Mouse (Mus musculus): ENCODE results near the gene Eva1c. TPM values are rescaled to one million over a fixed set of nuclear protein-coding genes. Genes with fewer than 3 reads are reported as not detected.
A peak's percentile ranks its signal among the peaks of the same experiment; 100 is the strongest.

The Eva1c gene
- polyA plus RNA-seq (2015; fragmentation: Nextera tagmentation; extraction: Ambion mirVana) = 0.64 and 0.91 TPM in 2 replicates

- no peak within 1 kb of the TSS for H3K4me2 ChIP-seq
- H3K36me3 ChIP-seq = no peaks in the 10 kb centered on the region
- H3K27me3 ChIP-seq = peaks cover 38% of the 10 kb centered on the region
- H3K4me3 ChIP-seq (replicated peaks) = no peak within 1 kb of the TSS
- 66% methylated on average over 7 of the region's 7 CpGs for WGBS
- peaks cover 21% of the 10 kb centered on the region for H3K4me1 ChIP-seq
- no peak within 1 kb of the TSS for H3K27ac ChIP-seq
- ATAC-seq (replicated peaks; ENCODE audit: low FRiP score) = no peak
- H3K9ac ChIP-seq = no peak within 1 kb of the TSS
- no peaks in the 10 kb centered on the region for H3K9me3 ChIP-seq (replicated peaks)
These were observed at the start of gene Eva1c for GRCm38 (mm10) chr16:90826457-90826856. Gene Eva1c, plus strand, starts transcription at chr16:90826719.

DNA sequence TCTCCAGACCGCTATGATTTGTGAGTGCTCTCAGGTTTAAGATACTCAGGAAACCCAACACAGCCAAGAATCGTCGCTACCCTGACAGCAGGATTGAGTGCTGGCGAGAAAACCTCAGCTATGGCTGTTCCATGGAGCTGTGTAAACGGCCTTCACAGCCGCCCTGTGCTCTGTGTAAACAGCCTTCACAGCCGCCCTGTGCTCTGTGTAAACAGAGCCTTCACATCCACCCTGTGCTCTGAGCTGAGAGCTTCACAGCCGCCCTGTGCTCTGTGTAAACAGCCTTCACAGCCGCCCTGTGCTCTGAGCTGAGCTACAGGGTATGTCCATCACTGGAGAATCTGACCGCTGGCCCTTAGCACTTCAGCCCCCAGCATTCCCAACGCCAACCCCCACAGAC, 46.7 kb upstream of the Eva1c start:
- H3K27ac ChIP-seq = no peak overlapping the region
- no peaks in the 10 kb centered on the region for H3K27me3 ChIP-seq
- H3K36me3 ChIP-seq = peaks cover 91% of the 10 kb centered on the region
- H3K4me2 ChIP-seq = no peak overlapping the region
- no peaks in the 10 kb centered on the region for H3K4me1 ChIP-seq
- no peak overlapping the region for H3K9ac ChIP-seq
- peak; percentile 83 for ATAC-seq (replicated peaks; ENCODE audit: low FRiP score)
- no peak overlapping the region for H3K4me3 ChIP-seq (replicated peaks)
- H3K9me3 ChIP-seq (replicated peaks) = no peaks in the 10 kb centered on the region
- 28% methylated on average over 11 of the region's 11 CpGs for WGBS

DNA sequence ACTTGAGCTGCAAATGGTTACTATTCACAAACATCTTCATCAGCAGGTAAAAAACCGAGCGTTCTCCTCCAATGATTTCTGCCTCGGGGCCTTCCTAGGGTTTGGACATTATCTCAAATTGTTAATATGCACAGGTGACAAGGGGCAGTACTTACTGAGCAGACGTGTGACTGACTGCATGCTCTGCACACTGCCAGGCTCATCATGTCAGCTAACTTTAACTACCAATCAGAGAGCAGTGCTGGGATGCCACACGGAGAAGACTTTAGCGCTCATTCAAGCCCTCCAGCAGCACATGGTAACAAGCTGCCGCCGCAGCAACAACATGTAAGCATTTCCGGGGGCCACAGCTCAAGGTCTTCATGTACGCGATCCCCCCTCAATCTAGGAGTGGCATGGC, 43.2 kb upstream of the Eva1c start:
- Histone ChIP-seq H3K27ac (no peak overlapping the region), H3K9me3 (replicated peaks) (no peaks in the 10 kb centered on the region), H3K4me1 (no peaks in the 10 kb centered on the region), H3K36me3 (peaks cover 94% of the 10 kb centered on the region), H3K4me2 (no peak overlapping the region), H3K9ac (no peak overlapping the region), H3K27me3 (no peaks in the 10 kb centered on the region), H3K4me3 (replicated peaks) (no peak overlapping the region)
- WGBS = 90% methylated on average over 11 of the region's 11 CpGs
- no peak for ATAC-seq (replicated peaks; ENCODE audit: low FRiP score)

GRCm38 (mm10) chr16:90785257-90785656, 41.3 kb upstream of the Eva1c start:
- H3K27ac ChIP-seq = no peak overlapping the region
- H3K9ac ChIP-seq = no peak overlapping the region
- ATAC-seq (replicated peaks; ENCODE audit: low FRiP score) = no peak
- H3K4me2 ChIP-seq = no peak overlapping the region
- H3K4me3 ChIP-seq (replicated peaks) = no peak overlapping the region
- H3K4me1 ChIP-seq = no peaks in the 10 kb centered on the region
- no peaks in the 10 kb centered on the region for H3K9me3 ChIP-seq (replicated peaks)
- H3K36me3 ChIP-seq = peaks cover 96% of the 10 kb centered on the region
- no peaks in the 10 kb centered on the region for H3K27me3 ChIP-seq
- WGBS = 73% methylated on average over 4 of the region's 4 CpGs

DNA sequence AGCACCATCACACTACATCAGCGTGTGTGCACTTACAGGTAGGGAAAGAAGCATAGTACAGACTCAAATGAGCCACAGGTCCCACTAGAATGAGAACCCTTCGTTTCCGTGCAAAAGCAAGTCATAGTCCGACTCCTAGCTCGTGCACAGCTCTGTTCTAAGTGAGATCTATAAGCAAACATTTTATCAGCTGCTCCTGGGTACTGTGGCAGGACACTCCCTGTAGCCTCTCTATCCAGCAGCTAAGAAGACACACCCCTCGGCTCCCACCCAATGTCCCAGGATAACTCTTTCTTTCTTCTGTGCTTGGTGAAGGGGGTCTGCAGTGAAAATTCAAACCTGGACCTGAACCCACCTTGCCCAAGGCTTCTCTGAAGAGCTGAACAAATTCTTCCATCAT, 37.9 kb upstream of the Eva1c start:
- peaks cover 99% of the 10 kb centered on the region for H3K36me3 ChIP-seq
- no peak overlapping the region for H3K27ac ChIP-seq
- H3K9ac ChIP-seq = no peak overlapping the region
- no peak for ATAC-seq (replicated peaks; ENCODE audit: low FRiP score)
- WGBS = 88% methylated on average over 6 of the region's 6 CpGs
- no peaks in the 10 kb centered on the region for H3K4me1 ChIP-seq
- no peak overlapping the region for H3K4me2 ChIP-seq
- no peak overlapping the region for H3K4me3 ChIP-seq (replicated peaks)
- no peaks in the 10 kb centered on the region for H3K9me3 ChIP-seq (replicated peaks)
- no peaks in the 10 kb centered on the region for H3K27me3 ChIP-seq

GRCm38 (mm10) chr16:90790946-90791345, 35.6 kb upstream of the Eva1c start:
- Histone ChIP-seq H3K9me3 (replicated peaks) (no peaks in the 10 kb centered on the region), H3K27ac (no peak overlapping the region), H3K9ac (no peak overlapping the region), H3K27me3 (no peaks in the 10 kb centered on the region), H3K4me3 (replicated peaks) (no peak overlapping the region), H3K36me3 (peaks cover 97% of the 10 kb centered on the region), H3K4me1 (no peaks in the 10 kb centered on the region), H3K4me2 (no peak overlapping the region)
- 76% methylated on average over 6 of the region's 6 CpGs for WGBS
- no peak for ATAC-seq (replicated peaks; ENCODE audit: low FRiP score)

GRCm38 (mm10) chr16:90792066-90792465, 34.5 kb upstream of the Eva1c start:
- Histone ChIP-seq H3K4me2 (no peak overlapping the region), H3K9ac (no peak overlapping the region), H3K36me3 (peaks cover 96% of the 10 kb centered on the region), H3K4me1 (no peaks in the 10 kb centered on the region), H3K27ac (no peak overlapping the region), H3K9me3 (replicated peaks) (no peaks in the 10 kb centered on the region), H3K27me3 (no peaks in the 10 kb centered on the region), H3K4me3 (replicated peaks) (no peak overlapping the region)
- no peak for ATAC-seq (replicated peaks; ENCODE audit: low FRiP score)
- 76% methylated on average over 5 of the region's 5 CpGs for WGBS

DNA sequence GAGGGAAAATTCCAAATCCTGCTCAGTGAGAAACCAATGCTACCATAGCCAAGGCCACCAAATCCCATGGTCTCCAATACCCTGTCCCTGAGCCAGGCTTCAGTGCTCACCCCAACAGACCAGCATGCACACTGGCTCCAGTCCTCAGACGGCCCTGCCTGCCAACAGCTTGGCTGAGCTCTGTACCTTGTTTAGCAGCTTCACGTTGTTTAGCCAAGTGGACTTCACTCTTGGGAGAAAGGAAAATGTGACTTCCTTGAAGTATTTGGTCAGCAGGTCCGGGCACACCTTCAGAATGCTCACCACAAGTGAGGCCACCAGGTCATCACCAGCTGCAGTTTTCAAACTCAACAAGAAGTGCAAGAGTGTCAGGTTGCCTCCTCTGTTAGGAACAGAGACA, 34.0 kb upstream of the Eva1c start:
- Histone ChIP-seq H3K27ac (no peak overlapping the region), H3K27me3 (no peaks in the 10 kb centered on the region), H3K9me3 (replicated peaks) (no peaks in the 10 kb centered on the region), H3K4me2 (no peak overlapping the region), H3K9ac (no peak overlapping the region), H3K4me1 (no peaks in the 10 kb centered on the region), H3K4me3 (replicated peaks) (no peak overlapping the region), H3K36me3 (peaks cover 96% of the 10 kb centered on the region)
- ATAC-seq (replicated peaks; ENCODE audit: low FRiP score) = no peak
- 86% methylated on average over 3 of the region's 3 CpGs for WGBS

GRCm38 (mm10) chr16:90794708-90795107, 31.8 kb upstream of the Eva1c start:
- Histone ChIP-seq H3K4me1 (no peaks in the 10 kb centered on the region), H3K36me3 (peaks cover 93% of the 10 kb centered on the region)

GRCm38 (mm10) chr16:90798446-90798845, 28.1 kb upstream of the Eva1c start:
- H3K4me3 ChIP-seq (replicated peaks) = no peak overlapping the region
- no peaks in the 10 kb centered on the region for H3K4me1 ChIP-seq
- H3K27ac ChIP-seq = no peak overlapping the region
- no peaks in the 10 kb centered on the region for H3K27me3 ChIP-seq
- no peak for ATAC-seq (replicated peaks; ENCODE audit: low FRiP score)
- H3K4me2 ChIP-seq = no peak overlapping the region
- no peaks in the 10 kb centered on the region for H3K9me3 ChIP-seq (replicated peaks)
- no peak overlapping the region for H3K9ac ChIP-seq
- H3K36me3 ChIP-seq = peaks cover 82% of the 10 kb centered on the region
- WGBS = 88% methylated on average over 8 of the region's 8 CpGs

More at GRCm38 (mm10) chr16:90794708-90795107, 31.8 kb upstream of the Eva1c start:
- Histone ChIP-seq H3K27ac (no peak overlapping the region), H3K4me2 (no peak overlapping the region), H3K9me3 (replicated peaks) (no peaks in the 10 kb centered on the region), H3K9ac (no peak overlapping the region), H3K27me3 (no peaks in the 10 kb centered on the region), H3K4me3 (replicated peaks) (no peak overlapping the region)
- ATAC-seq (replicated peaks; ENCODE audit: low FRiP score) = no peak

DNA sequence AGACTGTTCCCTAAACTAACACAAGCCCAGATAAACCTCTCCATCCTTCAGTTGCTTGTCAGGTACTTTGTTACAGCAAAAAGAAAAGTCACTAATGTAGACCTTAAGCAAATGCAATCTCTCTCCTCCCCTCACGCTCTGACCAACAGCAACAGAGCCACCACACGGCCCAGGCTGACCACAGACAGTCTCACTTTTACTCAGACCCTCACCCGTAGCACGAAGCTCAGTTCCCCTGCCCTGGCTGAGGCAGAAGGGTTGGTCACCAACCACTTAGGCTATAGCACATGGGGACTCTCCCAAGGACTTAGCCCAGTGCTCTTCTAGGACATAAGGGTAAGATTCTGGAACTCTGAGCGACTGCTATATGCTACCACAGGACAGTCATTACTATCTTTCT, 27.7 kb upstream of the Eva1c start:
- 87% methylated on average over 5 of the region's 5 CpGs for WGBS
- Histone ChIP-seq H3K27me3 (no peaks in the 10 kb centered on the region), H3K36me3 (peaks cover 82% of the 10 kb centered on the region), H3K4me3 (replicated peaks) (no peak overlapping the region), H3K27ac (no peak overlapping the region), H3K9ac (no peak overlapping the region), H3K4me1 (no peaks in the 10 kb centered on the region), H3K9me3 (replicated peaks) (no peaks in the 10 kb centered on the region), H3K4me2 (no peak overlapping the region)
- ATAC-seq (replicated peaks; ENCODE audit: low FRiP score) = no peak

- Histone ChIP-seq H3K9me3 (replicated peaks) (no peaks in the 10 kb centered on the region), H3K9ac (no peak overlapping the region), H3K4me1 (no peaks in the 10 kb centered on the region), H3K27ac (no peak overlapping the region), H3K4me3 (replicated peaks) (no peak overlapping the region), H3K36me3 (peaks cover 84% of the 10 kb centered on the region), H3K27me3 (no peaks in the 10 kb centered on the region), H3K4me2 (no peak overlapping the region)
- no peak for ATAC-seq (replicated peaks; ENCODE audit: low FRiP score)
- WGBS = 92% methylated on average over 10 of the region's 10 CpGs
These were observed 26.7 kb upstream of the Eva1c start for GRCm38 (mm10) chr16:90799840-90800239.

DNA sequence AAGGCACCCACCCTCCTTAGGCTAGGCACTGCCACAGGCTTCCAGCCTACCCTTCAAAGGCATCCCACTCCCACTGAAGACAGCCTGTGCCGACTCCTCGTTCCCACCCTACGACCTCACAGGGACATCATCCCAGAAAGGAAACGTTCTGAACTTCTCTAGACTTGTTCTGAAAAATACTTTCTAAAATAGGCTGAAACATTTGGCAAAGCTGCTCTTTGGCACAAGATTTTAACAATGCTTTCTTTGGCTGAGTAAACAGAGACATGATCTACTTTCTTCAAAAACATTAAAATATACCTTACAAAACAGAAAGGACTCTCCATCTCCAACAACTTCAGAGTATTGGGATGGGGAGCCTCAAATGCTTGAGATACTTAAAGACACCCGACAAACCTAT, 25.3 kb upstream of the Eva1c start:
- Histone ChIP-seq H3K27me3 (no peaks in the 10 kb centered on the region), H3K27ac (no peak overlapping the region), H3K4me3 (replicated peaks) (no peak overlapping the region), H3K4me2 (no peak overlapping the region), H3K36me3 (peaks cover 76% of the 10 kb centered on the region), H3K9me3 (replicated peaks) (no peaks in the 10 kb centered on the region), H3K9ac (no peak overlapping the region), H3K4me1 (no peaks in the 10 kb centered on the region)
- ATAC-seq (replicated peaks; ENCODE audit: low FRiP score) = no peak
- 89% methylated on average over 5 of the region's 5 CpGs for WGBS

All from kidney, embryonic 15.5 days (tissue).